Mouse (Mus musculus): ENCODE data around the gene Uqcc1.

- TF ChIP-seq CTCF (IDR thresholded peaks at IDR 0.05; ENCODE audit: insufficient read depth, low read depth, low read length) (no peak), POLR2A (IDR thresholded peaks at IDR 0.05; ENCODE audit: insufficient read depth, low read depth, low read length) (no peak)
Observed at GRCm38 (mm10) chr2:155895046-155895735, 34.9 kb downstream of the Uqcc1 start.
